Mouse (Mus musculus) v-Abl transformed pro-B cells (cell line): ENCODE data around the gene Cldn14.
"Not testable (repeated sequence)": the region's sequence is repeated elsewhere in the genome, so short reads cannot be mapped to it uniquely, and the experiment has no call there.

ENCODE experiments used
- in situ Hi-C, 2 experiments: fragments of 400-800 bp; cut with MboI; formaldehyde crosslinking; loops; one replicate each; pipeline ENCODE4 v1.15.1; 2025; ENCODE audit not compliant: unreplicated experiment in 2 of 2

Cldn14 gene

DNA sequence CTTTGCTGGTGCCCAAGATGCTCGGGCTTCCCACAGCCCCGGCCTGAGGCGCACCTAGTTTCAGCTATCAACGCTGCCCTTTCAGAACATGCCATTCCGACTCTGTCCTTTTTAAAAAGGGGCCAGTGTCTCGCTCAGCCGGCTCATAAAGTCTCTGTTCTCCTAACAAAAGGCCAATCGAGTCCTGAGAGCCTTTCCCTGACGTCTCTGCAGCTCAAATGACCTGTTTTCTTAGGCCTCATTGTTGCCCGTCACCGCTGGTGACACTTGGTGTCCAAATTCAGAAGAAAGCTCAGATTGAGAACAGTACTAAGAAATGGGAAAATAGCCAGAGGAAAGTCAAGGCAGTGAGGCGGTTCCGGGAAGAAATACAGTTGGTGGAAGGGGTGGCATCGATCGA lies at the start of gene Cldn14:
Cldn14 (minus strand) TSS at position 101 of the 400 bp plus-strand sequence.
- in situ Hi-C loops: loop anchor here in 1 of 2 experiments (10.0 kb wide), 1 partner anchor 234 kb away; no protein-coding TSS in a partner anchor

- in situ Hi-C loops: no loop called here
These were observed 46.9 kb upstream of the Cldn14 start for GRCm38 (mm10) chr16:94055576-94055975.

DNA sequence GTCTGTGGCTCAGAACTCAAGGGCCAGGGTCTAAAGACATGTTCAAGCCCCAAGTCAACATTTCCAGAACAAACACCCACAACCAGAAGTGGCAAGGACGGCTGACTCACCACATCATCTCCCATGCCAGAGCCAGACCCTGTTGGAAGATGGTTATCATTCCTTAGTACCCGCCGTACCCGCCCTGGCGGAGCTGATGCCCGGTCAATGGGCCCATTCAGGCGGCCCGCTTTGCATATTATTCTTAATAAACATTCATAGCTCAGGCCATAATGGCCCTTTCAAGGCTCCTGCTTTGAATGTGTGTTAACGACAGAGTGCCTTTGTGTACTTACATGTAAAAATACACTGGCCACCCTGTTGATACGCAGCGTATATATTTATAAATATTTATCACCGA lies 46.5 kb upstream of the Cldn14 start:
- in situ Hi-C loops: no loop called here

GRCm38 (mm10) chr16:94050368-94050767 lies 41.7 kb upstream of the Cldn14 start:
- in situ Hi-C loops: no loop called here

- in situ Hi-C loops: loop anchor here in 1 of 2 experiments (25.0 kb wide), 1 partner anchor 392 kb away; no protein-coding TSS in a partner anchor
These were observed 36.4 kb upstream of the Cldn14 start for GRCm38 (mm10) chr16:94044996-94045395.

DNA sequence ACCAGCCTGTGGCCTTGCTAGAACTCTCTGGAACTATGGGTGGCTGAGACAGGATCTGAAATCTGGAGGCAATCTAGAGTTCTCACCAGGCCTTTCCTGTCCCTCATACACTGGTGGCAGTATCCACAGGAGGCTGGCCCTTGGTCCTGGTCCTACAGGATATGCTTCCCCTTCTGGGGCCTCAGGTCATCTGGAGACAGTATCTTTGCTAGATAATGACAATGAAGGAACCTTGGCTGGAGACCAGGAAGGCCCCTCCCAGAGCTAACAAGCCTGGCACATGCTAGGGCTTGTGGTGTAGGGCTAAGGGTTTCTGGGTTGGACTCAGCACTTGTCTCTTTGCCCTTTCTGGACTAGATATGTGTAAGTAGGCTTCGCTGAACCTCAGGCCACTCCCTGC lies 35.2 kb upstream of the Cldn14 start:
- in situ Hi-C loops: loop anchor here in 1 of 2 experiments (25.0 kb wide), 1 partner anchor 394 kb away; no protein-coding TSS in a partner anchor

DNA sequence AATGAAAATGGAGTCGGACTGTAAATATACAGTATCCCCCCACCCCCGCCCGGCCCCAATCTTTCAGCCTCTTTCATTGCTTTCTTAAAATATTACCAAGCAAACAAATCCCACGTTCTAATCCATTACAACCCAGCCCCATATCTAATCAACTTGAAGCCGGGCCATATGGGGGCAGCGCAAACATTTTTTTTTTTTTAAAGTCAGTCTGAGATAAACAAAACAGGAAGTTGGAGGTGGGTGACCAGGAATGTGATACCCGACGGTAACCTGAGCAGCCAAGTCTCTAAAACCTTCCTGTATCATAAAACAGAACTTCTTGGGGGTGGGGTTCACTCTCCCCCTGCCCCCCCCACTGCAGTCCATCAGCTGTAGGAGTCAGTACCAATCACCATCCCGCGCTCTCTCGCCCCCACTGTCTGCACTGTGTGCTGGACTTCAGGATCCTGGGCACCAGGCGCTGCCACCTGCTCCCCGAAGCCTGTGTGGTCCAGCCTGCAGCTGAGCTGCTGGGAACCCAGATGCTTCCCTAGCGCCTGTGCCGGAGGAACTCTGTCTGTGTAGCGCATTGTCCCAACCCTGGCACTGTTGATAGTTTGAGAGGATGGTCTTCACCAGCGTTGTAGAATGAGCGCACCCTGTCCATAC lies 32.6 kb upstream of the Cldn14 start:
- in situ Hi-C loops: loop anchor here in 1 of 2 experiments (25.0 kb wide), 1 partner anchor 396 kb away; no protein-coding TSS in a partner anchor

- in situ Hi-C loops: loop anchor here in 1 of 2 experiments (25.0 kb wide), 1 partner anchor 397 kb away; no protein-coding TSS in a partner anchor
These were observed 31.8 kb upstream of the Cldn14 start for GRCm38 (mm10) chr16:94040485-94040884.

GRCm38 (mm10) chr16:94038986-94039341 lies 30.3 kb upstream of the Cldn14 start:
- in situ Hi-C loops: loop anchor here (5.0 to 25.0 kb wide), 3 partner anchors 218 to 398 kb away; no protein-coding TSS in a partner anchor

DNA sequence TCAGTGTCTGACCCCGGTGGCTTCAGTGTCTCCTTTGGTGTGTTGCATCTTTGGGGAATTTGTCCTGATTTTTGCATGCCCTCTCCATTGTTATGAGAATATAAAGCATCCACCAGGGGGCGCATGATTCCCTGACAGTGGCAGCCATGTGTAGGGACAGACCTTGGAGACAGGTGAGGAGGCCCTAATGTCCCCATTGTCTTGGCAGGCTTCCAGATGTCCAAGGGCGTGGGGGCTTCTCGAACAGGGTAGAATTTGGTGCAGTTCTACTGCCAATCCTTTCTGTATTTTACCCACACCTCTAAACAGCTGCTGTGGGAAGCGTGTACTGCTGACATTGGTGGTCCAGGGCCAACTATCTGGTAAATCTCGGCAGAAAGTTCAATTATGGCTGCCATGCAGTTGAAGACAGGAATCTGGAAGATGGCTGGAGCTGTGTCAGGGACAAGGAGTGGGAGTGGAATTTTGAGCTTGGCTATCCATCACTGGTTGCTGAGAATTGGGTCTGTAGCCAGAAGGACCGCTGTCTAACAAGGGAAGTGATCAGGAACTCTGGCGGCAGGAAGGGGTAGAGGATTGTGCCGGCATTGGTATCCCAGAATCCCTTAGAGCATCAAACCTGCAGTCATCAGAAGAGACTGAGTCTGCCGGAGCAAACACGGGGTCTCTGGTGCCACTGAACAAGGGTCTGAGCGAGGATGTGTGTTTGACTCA lies 29.8 kb upstream of the Cldn14 start:
- in situ Hi-C loops: loop anchor here (5.0 to 25.0 kb wide), 3 partner anchors 219 to 399 kb away; no protein-coding TSS in a partner anchor

DNA sequence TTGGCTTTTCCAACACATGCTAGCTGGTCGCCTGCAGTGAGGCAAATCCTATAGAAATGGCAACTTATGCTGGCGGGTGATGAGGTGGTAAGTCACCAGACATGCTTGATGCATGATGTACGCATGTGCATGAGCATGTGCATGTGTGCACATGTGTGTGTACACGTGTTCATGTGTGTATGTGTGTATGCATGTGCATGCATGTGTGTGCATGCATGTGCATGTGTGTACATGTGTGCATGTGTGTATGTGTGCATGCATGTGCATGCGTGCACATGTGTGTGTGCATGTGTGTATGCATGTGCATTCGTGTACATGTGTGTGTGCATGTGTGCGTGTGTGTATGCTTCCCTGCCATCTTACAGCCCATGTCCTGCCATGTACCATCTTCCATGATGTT lies 28.6 kb upstream of the Cldn14 start:
- in situ Hi-C loops: loop anchor here (5.0 to 25.0 kb wide), 3 partner anchors 220 to 400 kb away; no protein-coding TSS in a partner anchor

- in situ Hi-C loops: loop anchor here in 1 of 2 experiments (25.0 kb wide), 1 partner anchor 403 kb away; no protein-coding TSS in a partner anchor
These were observed 25.5 kb upstream of the Cldn14 start for GRCm38 (mm10) chr16:94034152-94034551.

GRCm38 (mm10) chr16:94032270-94032669 lies 23.6 kb upstream of the Cldn14 start:
- in situ Hi-C loops: loop anchor here in 1 of 2 experiments (25.0 kb wide), 1 partner anchor 405 kb away; no protein-coding TSS in a partner anchor

GRCm38 (mm10) chr16:94023352-94024280 lies 15.0 kb upstream of the Cldn14 start:
- in situ Hi-C loops: no loop called here

- in situ Hi-C loops: not testable (repeated sequence)
These were observed 11.1 kb upstream of the Cldn14 start for GRCm38 (mm10) chr16:94019725-94020124.

DNA sequence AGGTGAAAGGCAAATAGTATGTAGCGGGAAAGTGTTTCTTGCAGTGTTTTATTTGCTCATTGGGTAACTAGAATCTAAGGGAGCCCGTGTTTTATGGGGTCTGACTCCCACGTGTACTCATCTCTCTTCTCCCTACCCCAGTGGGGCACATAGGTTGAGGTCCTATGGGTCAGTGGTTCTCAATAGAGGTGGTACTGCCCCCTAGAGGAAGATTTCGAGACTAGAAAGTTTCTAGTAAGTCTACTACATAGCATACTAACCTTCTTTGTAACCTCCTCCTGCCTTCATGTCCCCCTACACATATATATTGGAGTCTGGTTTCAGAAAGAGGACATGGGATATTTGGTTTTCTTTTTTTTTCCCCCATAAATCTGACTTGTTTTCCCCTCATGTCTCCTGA lies 9.3 kb upstream of the Cldn14 start:
- in situ Hi-C loops: no loop called here

DNA sequence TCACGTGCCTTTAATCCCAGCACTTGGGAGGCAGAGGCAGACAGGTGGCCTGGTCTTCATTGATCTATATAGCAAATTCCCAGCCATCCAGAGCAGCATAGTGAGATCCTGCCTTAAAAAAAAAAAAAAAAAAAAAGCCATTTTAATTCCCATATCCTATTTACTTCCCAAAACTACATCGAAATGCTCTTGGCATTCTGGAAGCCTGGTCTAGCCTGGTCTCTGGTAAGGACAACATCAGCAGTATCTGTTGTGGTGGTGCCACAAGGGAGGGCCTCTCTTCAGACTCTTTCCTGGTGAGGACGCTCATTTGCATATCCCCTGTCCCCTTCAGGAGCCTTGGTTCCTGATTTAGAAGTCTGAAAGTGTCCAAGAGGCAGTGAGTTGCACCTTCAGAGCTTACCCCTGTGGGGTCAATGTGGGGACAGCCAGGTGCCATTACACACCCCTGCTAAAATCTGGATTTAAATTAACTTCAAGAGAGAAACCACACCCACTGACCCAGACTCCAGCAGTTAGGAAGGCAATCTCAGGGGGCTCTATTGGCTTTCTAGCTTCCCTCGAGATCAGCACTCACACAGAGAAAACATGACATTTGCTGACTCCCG lies 6.0 kb upstream of the Cldn14 start:
- in situ Hi-C loops: no loop called here

GRCm38 (mm10) chr16:94013328-94014086 lies 4.9 kb upstream of the Cldn14 start:
- in situ Hi-C loops: not testable (repeated sequence)

GRCm38 (mm10) chr16:94011224-94011623 lies 2.6 kb upstream of the Cldn14 start:
- in situ Hi-C loops: no loop called here
